Mouse (Mus musculus): ENCODE data around the gene Ttll11. TPM values are rescaled to one million over a fixed set of nuclear protein-coding genes. Genes with fewer than 3 reads are reported as not detected.

Ttll11 gene
- total RNA-seq, 2 experiments from 2014 or later, result 30.5 to 30.7 TPM

- DNase-seq (ENCODE audit: extremely low spot score in 1 of 2, low spot score in 1 of 2), result no peak
Observed at GRCm38 (mm10) chr2:35712611-35713010, 267.1 kb downstream of the Ttll11 start.

GRCm38 (mm10) chr2:35703241-35703640, 276.5 kb downstream of the Ttll11 start:
- DNase-seq (ENCODE audit: extremely low spot score in 1 of 2, low spot score in 1 of 2), result no peak

GRCm38 (mm10) chr2:35702608-35703007, 277.1 kb downstream of the Ttll11 start:
- DNase-seq (ENCODE audit: extremely low spot score in 1 of 2, low spot score in 1 of 2), result no peak

- DNase-seq (ENCODE audit: extremely low spot score in 1 of 2, low spot score in 1 of 2), result no peak
Observed at GRCm38 (mm10) chr2:35702001-35702400, 277.7 kb downstream of the Ttll11 start.

Other genes with a start within 250 kb of the Ttll11 start
- 100 to 1,000 TPM; 184 to 222 TPM for gene Ndufa8, start 69.5 kb upstream of the Ttll11 start, total RNA-seq (2021)
- 1 to 10 TPM in 1 of 2 experiments, under 1 TPM in 1; 0.66 to 1.5 TPM for gene Morn5, start 69.5 kb upstream of the Ttll11 start, total RNA-seq (2021)
- 10 to 100 TPM; 15.7 to 16.8 TPM for gene Lhx6, start 125.5 kb upstream of the Ttll11 start, total RNA-seq (2021)
- 10 to 100 TPM; 16.7 to 17.0 TPM for gene Mrrf, start 156.5 kb upstream of the Ttll11 start, total RNA-seq (2021)
- gene Rbm18, start 156.9 kb upstream of the Ttll11 start, total RNA-seq (2021), result 10 to 100 TPM; 48.1 to 51.6 TPM

Measured in layer of hippocampus, postnatal 25 days (tissue).